Mouse (Mus musculus): ENCODE data around the gene Plekhg5.
A peak's percentile ranks its signal among the peaks of the same experiment; 100 is the strongest.

Gene Plekhg5

GRCm38 (mm10) chr4:152100541-152100940, 28.2 kb downstream of the Plekhg5 start:
- no peak for DNase-seq

GRCm38 (mm10) chr4:152101081-152101653, 28.9 kb downstream of the Plekhg5 start:
- no peak for DNase-seq

- no peak for DNase-seq
Observed at GRCm38 (mm10) chr4:152101921-152102320, 29.6 kb downstream of the Plekhg5 start.

GRCm38 (mm10) chr4:152103025-152103424, 30.7 kb downstream of the Plekhg5 start:
- peak; percentile 76 for DNase-seq

GRCm38 (mm10) chr4:152106746-152107145, 34.4 kb downstream of the Plekhg5 start:
- DNase-seq, result no peak

GRCm38 (mm10) chr4:152107493-152107892, 35.2 kb downstream of the Plekhg5 start:
- peak; percentile 68 for DNase-seq

GRCm38 (mm10) chr4:152107971-152108509, 35.7 kb downstream of the Plekhg5 start:
- DNase-seq, result peak; percentile 93

- DNase-seq, result no peak
Observed at GRCm38 (mm10) chr4:152108673-152109072, 36.4 kb downstream of the Plekhg5 start.

GRCm38 (mm10) chr4:152109509-152109908, 37.2 kb downstream of the Plekhg5 start:
- no peak for DNase-seq

- no peak for DNase-seq
Observed at GRCm38 (mm10) chr4:152110689-152111088, 38.4 kb downstream of the Plekhg5 start.

GRCm38 (mm10) chr4:152112329-152112728, 40.0 kb downstream of the Plekhg5 start:
- no peak for DNase-seq

GRCm38 (mm10) chr4:152114080-152114479, 41.8 kb downstream of the Plekhg5 start:
- no peak for DNase-seq

- peak; percentile 56 for DNase-seq
Observed at GRCm38 (mm10) chr4:152115921-152116612, 43.8 kb downstream of the Plekhg5 start, which contains the start of gene Tnfrsf25. Tnfrsf25 (plus strand) TSS chr4:152115934.

- no peak for DNase-seq
Observed at GRCm38 (mm10) chr4:152117538-152117937, 45.2 kb downstream of the Plekhg5 start.

GRCm38 (mm10) chr4:152119396-152120292, 47.3 kb downstream of the Plekhg5 start:
- DNase-seq, result peak; percentile 79

- no peak for DNase-seq
Observed at GRCm38 (mm10) chr4:152120311-152121182, 48.2 kb downstream of the Plekhg5 start.

- DNase-seq, result no peak
Observed at GRCm38 (mm10) chr4:152121183-152121505, 48.8 kb downstream of the Plekhg5 start.

- no peak for DNase-seq
Observed at GRCm38 (mm10) chr4:152124361-152124961, 52.2 kb downstream of the Plekhg5 start.

GRCm38 (mm10) chr4:152125161-152126025, 53.1 kb downstream of the Plekhg5 start:
- no peak for DNase-seq

GRCm38 (mm10) chr4:152126026-152126920, 54.0 kb downstream of the Plekhg5 start:
- peak; percentile 61 for DNase-seq

Measured in embryo, embryonic 11 days (tissue).